In genomic region chr11:69632284-69633089, GRCm38 (mm10) we compare ENCODE assay signal across 8 mouse cellular contexts. TPM values are rescaled to one million over a fixed set of nuclear protein-coding genes. Genes with fewer than 3 reads are reported as not detected.
DNase-seq lines count a peak whose midpoint lies in the region; ATAC-seq and TF ChIP-seq lines count a peak whose summit lies in the region.

TSS of gene Fxr2 (plus strand) at chr11:69632990.

- peak within 1 kb of the TSS; percentile 96 for H3K9ac ChIP-seq in ES-E14 (ENCODE audit: insufficient read depth, low read depth, low read length, poor library complexity, severe bottlenecking)
- peak within 1 kb of the TSS; percentile 100 for H3K9ac ChIP-seq in forebrain, embryonic 15.5 days (replicated peaks)

- peak; percentile 98 for ATAC-seq in forebrain, embryonic 15.5 days (replicated peaks)
- ATAC-seq in neutrophil, adult 5-6 weeks (ENCODE audit: extremely low read depth, insufficient number of reproducible peaks, low FRiP score, poor library complexity, severe bottlenecking) = peak; percentile 92

- peaks cover 2 to 6% of the 10 kb centered on the region in 2 experiments; a peak in 2 of 4 replicates for H3K4me1 ChIP-seq in ES-E14 (ENCODE audit: control insufficient read depth in 2 of 2, insufficient read depth in 2 of 2, low read length in 2 of 2, poor library complexity in 1 of 2)
- peaks cover 34% of the 10 kb centered on the region for H3K4me1 ChIP-seq in forebrain, embryonic 15.5 days
- H3K4me1 ChIP-seq in lung, adult 2 months (ENCODE audit: control insufficient read depth, insufficient read depth, low read length) = peaks cover 5% of the 10 kb centered on the region

- H3K4me2 ChIP-seq in forebrain, embryonic 15.5 days (replicated peaks) = peak within 1 kb of the TSS; percentile 73

- intact Hi-C loops in heart, postnatal 25 days (cut with DNase I) = no loop called here

- in situ Hi-C loops in ES-E14 (cut with MboI; ENCODE audit: low sequenced_read_pairs in 2 of 2, unreplicated experiment in 2 of 2) = no loop called here

- H3K27ac ChIP-seq in ES-E14 (ENCODE audit: insufficient read depth, low read depth, low read length, poor library complexity, severe bottlenecking) = peak within 1 kb of the TSS; percentile 89
- peak within 1 kb of the TSS; percentile 96 for H3K27ac ChIP-seq in forebrain, embryonic 15.5 days (replicated peaks)

- peak; percentile 100 for DNase-seq in ES-E14 (ENCODE audit: low read depth, low spot score)
- DNase-seq in cerebellum, adult 11-12 months = peak; percentile 100
- peak; percentile 100 for DNase-seq in heart, postnatal 25 days (ENCODE audit: low spot score)
- peak; percentile 100 for DNase-seq in layer of hippocampus, adult 18-20 months (ENCODE audit: low spot score in 2 of 2)
- DNase-seq in lung, adult 2 months = peak; percentile 100
- peak; percentile 100 for DNase-seq in thymus, adult 18-20 months

- no peaks in the 10 kb centered on the region for H3K9me3 ChIP-seq in ES-E14 (ENCODE audit: control insufficient read depth, insufficient read depth, low read depth, low read length)
- H3K9me3 ChIP-seq in forebrain, embryonic 15.5 days = no peaks in the 10 kb centered on the region

- 1% methylated on average over 41 of the region's 56 CpGs for WGBS in forebrain, embryonic 15.5 days
- 1% methylated on average over 43 of the region's 56 CpGs for WGBS in lung, adult 2 months

- H3K36me3 ChIP-seq in ES-E14 (ENCODE audit: control insufficient read depth, insufficient read depth, low read length, poor library complexity, severe bottlenecking) = peaks cover 3% of the 10 kb centered on the region; the same call in 1 of the 2 replicates
- H3K36me3 ChIP-seq in forebrain, embryonic 15.5 days = 0 out of 2 replicates have a peak, but pooled peaks cover 4% of the 10 kb centered on the region

- peak within 1 kb of the TSS; percentile 85 to 96 for H3K4me3 ChIP-seq in ES-E14 (ENCODE audit: insufficient read depth in 1 of 2, low read depth in 1 of 2, low read length in 2 of 2, poor library complexity in 1 of 2, severe bottlenecking in 1 of 2)
- H3K4me3 ChIP-seq in forebrain, embryonic 15.5 days = peak within 1 kb of the TSS; percentile 100
- H3K4me3 ChIP-seq in lung, adult 2 months (replicated peaks; ENCODE audit: extremely low read depth, low read depth, low read length) = peak within 1 kb of the TSS; percentile 76

- H3K27me3 ChIP-seq in forebrain, embryonic 15.5 days = no peaks in the 10 kb centered on the region

- peak; percentile 68; the same call in 1 of the 2 replicates for TF ChIP-seq POLR2A in lung, adult 2 months (IDR thresholded peaks at IDR 0.05; ENCODE audit: borderline replicate concordance, extremely low read depth, low read depth, low read length)

- TF ChIP-seq CTCF in lung, adult 2 months (IDR thresholded peaks at IDR 0.05; ENCODE audit: insufficient read depth, low read length) = peak; percentile 69

TF ChIP-seq in ES-E14, 5 proteins besides CTCF, POLR2A, EP300 and RAD21:
- TF ChIP-seq ZC3H11A (IDR thresholded peaks at IDR 0.05; ENCODE audit: borderline replicate concordance, low read depth, low read length) = no peak
- peak; percentile 59; the same call in 1 of the 2 replicates for TF ChIP-seq HCFC1 (IDR thresholded peaks at IDR 0.05; ENCODE audit: borderline replicate concordance, insufficient read depth, low read length)
- peak; percentile 98 for TF ChIP-seq ZNF384 (IDR thresholded peaks at IDR 0.05; ENCODE audit: low read depth, low read length)

RNA-seq across cellular contexts. Expression of gene Fxr2, which starts in this region (rescaled TPM):
- 153 and 161 TPM in 2 replicates for total RNA-seq in ES-E14 (2012; rRNA removed)
- 41.0 and 46.1 TPM in 2 replicates for polyA plus RNA-seq in forebrain, embryonic 15.5 days (2015; fragmentation: Nextera tagmentation; extraction: Ambion mirVana)
- total RNA-seq in heart, postnatal 25 days (2021) = 10 to 100 TPM; 81.8 to 84.9 TPM
- 100 to 1,000 TPM; 139 to 142 TPM for total RNA-seq in layer of hippocampus, adult 18-20 months (2021)
- polyA plus RNA-seq in lung, adult 2 months (2012; rRNA removed) = 54.4 and 66.9 TPM in 2 replicates
- total RNA-seq in neutrophil, adult 5-6 weeks (2017) = 75.8 and 86.1 TPM in 2 replicates

Comparison
In these comparisons a context has a peak if more than half of its experiments do, and no peak if none do; other contexts are left out.
1. Peak in every context shown above with its lines: DNase-seq, ATAC-seq, H3K4me3 ChIP-seq and H3K27ac ChIP-seq.